In genomic region chr6:121635076-121635475, GRCm38 (mm10) we compare ENCODE assay signal across 11 mouse cellular contexts. TPM values are rescaled to one million over a fixed set of nuclear protein-coding genes. Genes with fewer than 3 reads are reported as not detected.
A peak's percentile ranks its signal among the peaks of the same experiment; 100 is the strongest.
DNase-seq lines count a peak whose midpoint lies in the region; ATAC-seq and TF ChIP-seq lines count a peak whose summit lies in the region.
"Had no signal": no experiment of that assay in that cellular context is flagged by ENCODE, and none has a peak within 500 bp of the region (broad histone marks: within the 10 kb centered on the region; RNA-seq: fewer than 3 reads in every experiment).

TSS of gene A2m (plus strand) at chr6:121635376.

- no peak for ATAC-seq in heart, embryonic 14.5 days (ENCODE audit: insufficient number of reproducible peaks, insufficient read depth, low FRiP score, low read depth)
- ATAC-seq in embryonic facial prominence, embryonic 11.5 days (replicated peaks; ENCODE audit: insufficient number of reproducible peaks, low FRiP score, low TSS enrichment, low read depth) = no peak
- ATAC-seq in hindbrain, embryonic 13.5 days (ENCODE audit: low FRiP score) = no peak
- no peak for ATAC-seq in liver, postnatal 0 days
- no peak for ATAC-seq in megakaryocyte, adult 5-6 weeks (ENCODE audit: poor library complexity, severe bottlenecking)
- ATAC-seq: activated CD4-positive, CD25-positive, alpha-beta regulatory T cell, adult 4 months had no signal

- intact Hi-C loops in heart, postnatal 25 days (cut with DNase I) = no loop called here

- peak within 1 kb of the TSS; percentile 58 for H3K4me2 ChIP-seq in heart, embryonic 14.5 days (ENCODE audit: low read length)
- peak within 1 kb of the TSS; percentile 45 for H3K4me2 ChIP-seq in embryonic facial prominence, embryonic 11.5 days (ENCODE audit: low read depth, low read length)
- peak within 1 kb of the TSS; percentile 49 for H3K4me2 ChIP-seq in hindbrain, embryonic 13.5 days
- peak within 1 kb of the TSS; percentile 61 for H3K4me2 ChIP-seq in liver, postnatal 0 days (ENCODE audit: low read depth, low read length)

- TF ChIP-seq EP300 in liver, postnatal 0 days (IDR thresholded peaks at IDR 0.05; ENCODE audit: low read depth) = no peak

- H3K36me3 ChIP-seq in heart, embryonic 14.5 days (ENCODE audit: control insufficient read depth, insufficient read depth, low read length) = no peaks in the 10 kb centered on the region
- no peaks in the 10 kb centered on the region for H3K36me3 ChIP-seq in embryonic facial prominence, embryonic 11.5 days (replicated peaks; ENCODE audit: control insufficient read depth, insufficient read depth, low read depth, low read length)
- no peaks in the 10 kb centered on the region for H3K36me3 ChIP-seq in hindbrain, embryonic 13.5 days
- no peaks in the 10 kb centered on the region for H3K36me3 ChIP-seq in liver, postnatal 0 days (replicated peaks; ENCODE audit: insufficient read depth, low read length)

- no peak for TF ChIP-seq CTCF in liver, postnatal 0 days (IDR thresholded peaks at IDR 0.05; ENCODE audit: low read depth)

- H3K4me1 ChIP-seq in heart, embryonic 14.5 days (ENCODE audit: control insufficient read depth in 2 of 2, insufficient read depth in 2 of 2, low read length in 2 of 2) = peaks cover 0 to 4% of the 10 kb centered on the region in 2 experiments; a peak in 2 of 4 replicates
- H3K4me1 ChIP-seq in embryonic facial prominence, embryonic 11.5 days (ENCODE audit: control insufficient read depth, insufficient read depth, low read length) = no peaks in the 10 kb centered on the region
- peaks cover 4% of the 10 kb centered on the region; the same call in 1 of the 2 replicates for H3K4me1 ChIP-seq in hindbrain, embryonic 13.5 days (replicated peaks)
- H3K4me1 ChIP-seq in liver, postnatal 0 days (ENCODE audit: insufficient read depth) = no peaks in the 10 kb centered on the region

- H3K9ac ChIP-seq in heart, embryonic 14.5 days (ENCODE audit: low read length) = peak within 1 kb of the TSS; percentile 30; the same call in 1 of the 2 replicates
- peak within 1 kb of the TSS; percentile 30 for H3K9ac ChIP-seq in embryonic facial prominence, embryonic 11.5 days (replicated peaks; ENCODE audit: low read length)
- H3K9ac ChIP-seq in hindbrain, embryonic 13.5 days = peak within 1 kb of the TSS; percentile 46
- H3K9ac ChIP-seq in liver, postnatal 0 days (replicated peaks) = no peak within 1 kb of the TSS

- DNase-seq in heart, postnatal 25 days (ENCODE audit: low spot score) = no peak
- no peak for DNase-seq in embryonic facial prominence, embryonic 11.5 days (ENCODE audit: low spot score)
- no peak for DNase-seq in liver, postnatal 0 days
- DNase-seq in urinary bladder, postnatal 25 days (ENCODE audit: low spot score) = no peak
- no peak for DNase-seq in frontal cortex, adult 2 months (ENCODE audit: extremely low spot score in 1 of 2, low spot score in 1 of 2)
- DNase-seq: cerebellum, postnatal 14 days had no signal

- WGBS in heart, embryonic 14.5 days = 85% methylated on average over 8 of the region's 8 CpGs
- 92% methylated on average over 8 of the region's 8 CpGs for WGBS in embryonic facial prominence, embryonic 11.5 days
- 89% methylated on average over 8 of the region's 8 CpGs for WGBS in hindbrain, embryonic 13.5 days
- whole genome bisulfite sequencing in liver, postnatal 0 days (ENCODE audit: insufficient replicate concordance) = 76% methylated on average over 8 of the region's 8 CpGs

- no peaks in the 10 kb centered on the region for H3K27me3 ChIP-seq in heart, embryonic 14.5 days (ENCODE audit: control insufficient read depth, insufficient read depth, low read length)
- H3K27me3 ChIP-seq in embryonic facial prominence, embryonic 11.5 days (ENCODE audit: control insufficient read depth, insufficient read depth, low read length) = no peaks in the 10 kb centered on the region
- H3K27me3 ChIP-seq in hindbrain, embryonic 13.5 days = no peaks in the 10 kb centered on the region
- no peaks in the 10 kb centered on the region for H3K27me3 ChIP-seq in liver, postnatal 0 days (ENCODE audit: insufficient read depth, low read length)

- no peak within 1 kb of the TSS for H3K27ac ChIP-seq in heart, embryonic 14.5 days (replicated peaks in 1 of 2; ENCODE audit: control insufficient read depth in 1 of 2, insufficient read depth in 1 of 2, low read depth in 2 of 2, low read length in 2 of 2)
- no peak within 1 kb of the TSS for H3K27ac ChIP-seq in embryonic facial prominence, embryonic 11.5 days (replicated peaks; ENCODE audit: low read depth, low read length)
- no peak within 1 kb of the TSS for H3K27ac ChIP-seq in hindbrain, embryonic 13.5 days
- H3K27ac ChIP-seq in liver, postnatal 0 days (ENCODE audit: low read depth) = peak within 1 kb of the TSS; percentile 1; the same call in 1 of the 2 replicates

- no peaks in the 10 kb centered on the region for H3K9me3 ChIP-seq in heart, embryonic 14.5 days (ENCODE audit: control insufficient read depth, low read length)
- no peaks in the 10 kb centered on the region for H3K9me3 ChIP-seq in embryonic facial prominence, embryonic 11.5 days (replicated peaks; ENCODE audit: control insufficient read depth, low read length)
- H3K9me3 ChIP-seq in hindbrain, embryonic 13.5 days = no peaks in the 10 kb centered on the region
- H3K9me3 ChIP-seq in liver, postnatal 0 days (ENCODE audit: low read length) = no peaks in the 10 kb centered on the region

- H3K4me3 ChIP-seq in heart, embryonic 14.5 days (ENCODE audit: control insufficient read depth in 1 of 2, insufficient read depth in 1 of 2, low read depth in 1 of 2, low read length in 2 of 2) = peak within 1 kb of the TSS; percentile 23 to 33
- H3K4me3 ChIP-seq in embryonic facial prominence, embryonic 11.5 days (ENCODE audit: low read depth, low read length) = peak within 1 kb of the TSS; percentile 10; the same call in 1 of the 2 replicates
- peak within 1 kb of the TSS; percentile 19 for H3K4me3 ChIP-seq in hindbrain, embryonic 13.5 days
- peak within 1 kb of the TSS; percentile 21 for H3K4me3 ChIP-seq in liver, postnatal 0 days (ENCODE audit: low read depth, low read length)

RNA-seq across cellular contexts. Expression of gene A2m, which starts in this region (rescaled TPM):
- 1.2 and 1.7 TPM in 2 replicates for polyA plus RNA-seq in heart, embryonic 14.5 days (2014; fragmentation: Nextera tagmentation; extraction: Ambion mirVana)
- 1 to 10 TPM in 1 of 2 experiments, under 1 TPM in 1; 0.70 to 1.0 TPM for total RNA-seq in heart, postnatal 25 days (2021)
- 1.6 and 2.6 TPM in 2 replicates for polyA plus RNA-seq in embryonic facial prominence, embryonic 11.5 days (2014; fragmentation: Nextera tagmentation; extraction: Ambion mirVana)
- polyA plus RNA-seq in hindbrain, embryonic 13.5 days (2015; fragmentation: Nextera tagmentation; extraction: Ambion mirVana) = 8.2 and 9.8 TPM in 2 replicates
- 46.0 and 53.9 TPM in 2 replicates for polyA plus RNA-seq in liver, postnatal 0 days (2015; fragmentation: Nextera tagmentation; extraction: Ambion mirVana)
- polyA plus RNA-seq in frontal cortex, adult 2 months (2012; rRNA removed) = 1.7 and 2.4 TPM in 2 replicates
- not detected in 2 replicates for total RNA-seq in megakaryocyte, adult 5-6 weeks (2015)
- 0.08 TPM in 1 of 2 replicates, not detected in the other for total RNA-seq in megakaryocyte, adult 5-6 weeks (2017)
- total RNA-seq: granulocyte monocyte progenitor cell, adult 5-6 weeks had no signal
